Comparison of ENCODE assay signal across 12 mouse cellular contexts in genomic region chr5:108866746-108867145, GRCm38 (mm10). TPM values are rescaled to one million over a fixed set of nuclear protein-coding genes. Genes with fewer than 3 reads are reported as not detected.
DNase-seq lines count a peak whose midpoint lies in the region; ATAC-seq and TF ChIP-seq lines count a peak whose summit lies in the region.
"Not testable (repeated sequence)": the region's sequence is repeated elsewhere in the genome, so short reads cannot be mapped to it uniquely, and the experiment has no call there.
"Had no signal": no experiment of that assay in that cellular context is flagged by ENCODE, and none has a peak within 500 bp of the region (broad histone marks: within the 10 kb centered on the region; RNA-seq: fewer than 3 reads in every experiment).

No protein-coding gene starts in this region.

- in situ Hi-C loops in CH12.LX (cut with MboI; ENCODE audit: low pct_ligation_motif_present, low pct_unique_long_range_greater_than_20kb, low sequenced_read_pairs): not testable (repeated sequence)

- not testable (repeated sequence) for TF ChIP-seq EP300 in CH12.LX (IDR thresholded peaks at IDR 0.05; ENCODE audit: low read length)

- not testable (repeated sequence) for H3K9me3 ChIP-seq in CH12.LX (replicated peaks; ENCODE audit: low read length); lung, embryonic 14.5 days (ENCODE audit: low read depth, low read length); neural tube, embryonic 11.5 days (ENCODE audit: control insufficient read depth, low read length)

- ATAC-seq in lung, embryonic 14.5 days (ENCODE audit: insufficient read depth); neural tube, embryonic 11.5 days (ENCODE audit: insufficient read depth, low FRiP score, low TSS enrichment): not testable (repeated sequence)

- dilution Hi-C loops in CH12.LX (cut with MboI; ENCODE audit: extremely low pct_ligation_motif_present, extremely low pct_unique_long_range_greater_than_20kb, low sequenced_read_pairs): not testable (repeated sequence)

- DNase-seq in CH12.LX (ENCODE audit: extremely low read depth): peak; percentile 15
- DNase-seq in adrenal gland, postnatal 10 days: peak; percentile 46
- DNase-seq in embryo, embryonic 11.5 days (ENCODE audit: low read depth, low spot score): peak; percentile 0
- peak; percentile 2 to 4 for DNase-seq in heart, postnatal 10 days
- DNase-seq in kidney, postnatal 4 days: peak; percentile 30 to 41
- DNase-seq in lung, embryonic 14.5 days: peak; percentile 67
- peak; percentile 37 for DNase-seq in neural tube, embryonic 11.5 days (ENCODE audit: low spot score)
- DNase-seq in thymus, postnatal 14 days: peak; percentile 2

- H3K27ac ChIP-seq in CH12.LX (ENCODE audit: insufficient read depth, low read depth); lung, embryonic 14.5 days (ENCODE audit: low read depth); neural tube, embryonic 11.5 days (ENCODE audit: low read depth, low read length): not testable (repeated sequence)

- TF ChIP-seq POLR2A in CH12.LX (IDR thresholded peaks at IDR 0.05; ENCODE audit: low read depth, low read length): not testable (repeated sequence)

- H3K9ac ChIP-seq in CH12.LX (ENCODE audit: insufficient read depth, low read depth); lung, embryonic 14.5 days; neural tube, embryonic 11.5 days (ENCODE audit: low read length): not testable (repeated sequence)

- peak; percentile 35 for TF ChIP-seq RAD21 in CH12.LX (IDR thresholded peaks at IDR 0.05; ENCODE audit: low read depth, low read length)

- 6% methylated on average over 1 of the region's 1 CpGs for WGBS in lung, embryonic 14.5 days
- WGBS in neural tube, embryonic 11.5 days: 9% methylated on average over 1 of the region's 1 CpGs

- not testable (repeated sequence) for H3K4me3 ChIP-seq in CH12.LX (replicated peaks in 1 of 3; ENCODE audit: low read depth in 2 of 3, low read length in 2 of 3, poor library complexity in 1 of 3); lung, embryonic 14.5 days (ENCODE audit: low read depth, low read length); neural tube, embryonic 11.5 days (ENCODE audit: low read depth, low read length)

- not testable (repeated sequence) for H3K79me2 ChIP-seq in CH12.LX (replicated peaks; ENCODE audit: control insufficient read depth, extremely low read depth, insufficient read depth, poor library complexity, severe bottlenecking)

- H3K27me3 ChIP-seq in CH12.LX (replicated peaks); lung, embryonic 14.5 days (ENCODE audit: insufficient read depth, low read length); neural tube, embryonic 11.5 days (ENCODE audit: control insufficient read depth, insufficient read depth, low read length): not testable (repeated sequence)

- TF ChIP-seq CTCF in CH12.LX (conservative IDR thresholded peaks at IDR 0.05 in 1 of 2, IDR thresholded peaks at IDR 0.05 in 1 of 2; ENCODE audit: low read depth in 2 of 2, low read length in 2 of 2): peak; percentile 65 to 76
- peak; percentile 77 for TF ChIP-seq CTCF in lung, embryonic 14.5 days (IDR thresholded peaks at IDR 0.05; ENCODE audit: low read depth)

- not testable (repeated sequence) for H3K36me3 ChIP-seq in CH12.LX (replicated peaks in 1 of 2; ENCODE audit: control insufficient read depth in 1 of 2, insufficient read depth in 1 of 2, low read length in 1 of 2); lung, embryonic 14.5 days (ENCODE audit: insufficient read depth); neural tube, embryonic 11.5 days (ENCODE audit: control insufficient read depth, insufficient read depth, low read length)

- H3K4me1 ChIP-seq in CH12.LX (ENCODE audit: control insufficient read depth in 1 of 2, insufficient read depth in 2 of 2); lung, embryonic 14.5 days (ENCODE audit: insufficient read depth); neural tube, embryonic 11.5 days (ENCODE audit: control insufficient read depth, insufficient read depth, low read length): not testable (repeated sequence)

- not testable (repeated sequence) for H3K4me2 ChIP-seq in CH12.LX (ENCODE audit: insufficient read depth, low read depth, poor library complexity, severe bottlenecking); lung, embryonic 14.5 days; neural tube, embryonic 11.5 days (ENCODE audit: low read depth)

- intact Hi-C loops in heart, postnatal 10 days (cut with DNase I): not testable (repeated sequence)

TF ChIP-seq in CH12.LX, 34 proteins besides CTCF, POLR2A, EP300 and RAD21:
- peak; percentile 36 for TF ChIP-seq SMC3 (IDR thresholded peaks at IDR 0.05; ENCODE audit: low read depth, low read length)

RNA-seq across cellular contexts. Expression of gene Vmn2r9, which starts 14.3 kb away (rescaled TPM):
- not detected in 2 replicates for total RNA-seq in CH12.LX (2012; rRNA removed)
- not detected in 2 replicates for total RNA-seq in CH12.LX (2014; rRNA removed)
- not detected in 2 replicates for polyA plus RNA-seq in CH12.LX (2012; ENCODE audit: insufficient read length, low read depth)
- not detected for total RNA-seq in adrenal gland, postnatal 10 days (2021)
- not detected for total RNA-seq in heart, postnatal 10 days (2021)
- polyA plus RNA-seq in lung, embryonic 14.5 days (2014; fragmentation: Nextera tagmentation; extraction: Ambion mirVana): not detected in 2 replicates
- polyA plus RNA-seq in neural tube, embryonic 11.5 days (2014; fragmentation: Nextera tagmentation; extraction: Ambion mirVana): not detected in 2 replicates
- total RNA-seq: layer of hippocampus, adult 8-10 months had no signal
- polyA plus RNA-seq: embryonic facial prominence, embryonic 12.5 days; limb, embryonic 13.5 days; midbrain, embryonic 15.5 days had no signal

RNA-seq across cellular contexts. Expression of gene Vmn2r8, which starts 58.1 kb away (rescaled TPM):
- total RNA-seq in CH12.LX (2012; rRNA removed): not detected in 2 replicates
- not detected in 2 replicates for total RNA-seq in CH12.LX (2014; rRNA removed)
- not detected in 2 replicates for polyA plus RNA-seq in CH12.LX (2012; ENCODE audit: insufficient read length, low read depth)
- not detected for total RNA-seq in adrenal gland, postnatal 10 days (2021)
- total RNA-seq in heart, postnatal 10 days (2021): not detected
- polyA plus RNA-seq in lung, embryonic 14.5 days (2014; fragmentation: Nextera tagmentation; extraction: Ambion mirVana): not detected in 2 replicates
- polyA plus RNA-seq in neural tube, embryonic 11.5 days (2014; fragmentation: Nextera tagmentation; extraction: Ambion mirVana): not detected in 2 replicates
- total RNA-seq: layer of hippocampus, adult 8-10 months had no signal
- polyA plus RNA-seq: embryonic facial prominence, embryonic 12.5 days; limb, embryonic 13.5 days; midbrain, embryonic 15.5 days had no signal

Comparison
In these comparisons a context has a peak if more than half of its experiments do, and no peak if none do; other contexts are left out.
1. DNase-seq: peak in every context shown above with its lines; median percentile 67 in lung, embryonic 14.5 days; 46 in adrenal gland, postnatal 10 days; 37 in neural tube, embryonic 11.5 days; 36 in kidney, postnatal 4 days; 15 in CH12.LX; 3 in heart, postnatal 10 days; 2 in thymus, postnatal 14 days; 0 in embryo, embryonic 11.5 days.